Mouse (Mus musculus) left cerebral cortex, postnatal 4 days (tissue): ENCODE results near the gene Map3k14. TPM values are rescaled to one million over a fixed set of nuclear protein-coding genes. Genes with fewer than 3 reads are reported as not detected.

Experiments
- DNase-seq: peaks from one replicate; pipeline ENCODE4 v3.0.0-alpha.2; 2022
- intact Hi-C: fragments of 180-260 bp; cut with DNase I; formaldehyde crosslinking; loops from one replicate; pipeline ENCODE4 v1.15.1; 2025
- total RNA-seq, 2 experiments: library from RNA; stranded (reverse); gene quantifications; 2 replicates each; pipeline ENCODE4 v1.2.3; 2021

Map3k14 gene
- total RNA-seq, 2 experiments from 2014 or later, result 3.7 to 4.3 TPM

- DNase-seq, result no peak
- intact Hi-C loops, result no loop called here
Observed at GRCm38 (mm10) chr11:103276450-103276849, 9.2 kb upstream of the Map3k14 start.

DNA sequence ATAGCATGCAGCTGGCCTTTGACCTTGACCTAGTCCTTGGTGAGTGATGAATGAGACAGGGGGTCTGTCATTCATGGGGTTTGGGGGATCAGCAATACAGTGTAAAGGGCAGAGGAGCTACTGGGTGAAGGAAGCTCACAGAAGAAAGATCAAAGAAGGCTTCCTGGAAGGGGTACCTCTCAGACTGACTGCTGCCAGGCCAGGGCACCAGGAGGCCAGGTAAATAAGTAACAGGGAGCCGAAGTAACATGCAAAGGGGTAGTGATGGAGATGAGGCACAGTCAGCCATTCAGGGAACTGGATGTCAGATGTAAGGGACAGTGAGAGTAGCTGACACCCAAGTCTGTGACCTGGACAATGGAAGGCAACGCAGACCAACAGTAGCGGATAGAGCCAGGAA is 5.6 kb upstream of the Map3k14 start:
- intact Hi-C loops, result no loop called here
- DNase-seq, result no peak

GRCm38 (mm10) chr11:103271979-103272378 is 4.7 kb upstream of the Map3k14 start:
- no peak for DNase-seq
- intact Hi-C loops, result no loop called here

DNA sequence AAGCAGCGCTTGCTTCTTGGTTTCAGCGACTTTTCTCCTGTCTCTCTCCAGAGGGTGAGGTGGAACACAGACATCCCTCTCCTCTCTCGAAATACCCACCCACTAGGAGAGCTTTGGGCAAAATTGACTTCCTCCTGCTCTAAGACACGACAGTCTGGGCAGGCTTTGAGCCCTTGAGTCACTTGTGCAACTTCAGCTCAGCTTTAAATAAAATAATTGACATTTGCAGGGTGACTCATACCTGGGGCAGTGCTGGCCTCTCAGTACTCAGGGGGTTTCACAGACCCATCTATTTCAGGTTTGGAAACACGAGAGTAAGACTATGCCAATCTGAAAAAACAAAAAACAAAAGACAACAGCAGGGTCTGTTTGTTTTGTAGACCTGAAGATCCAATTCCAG is 2.2 kb upstream of the Map3k14 start:
- intact Hi-C loops, result loop anchor here (10.0 kb wide), 1 partner anchor 55 kb away; no protein-coding TSS in a partner anchor
- DNase-seq, result no peak

GRCm38 (mm10) chr11:103268905-103269304 is 1.6 kb upstream of the Map3k14 start:
- peak; percentile 57 for DNase-seq
- intact Hi-C loops, result loop anchor here (10.0 kb wide), 1 partner anchor 56 kb away; no protein-coding TSS in a partner anchor

DNA sequence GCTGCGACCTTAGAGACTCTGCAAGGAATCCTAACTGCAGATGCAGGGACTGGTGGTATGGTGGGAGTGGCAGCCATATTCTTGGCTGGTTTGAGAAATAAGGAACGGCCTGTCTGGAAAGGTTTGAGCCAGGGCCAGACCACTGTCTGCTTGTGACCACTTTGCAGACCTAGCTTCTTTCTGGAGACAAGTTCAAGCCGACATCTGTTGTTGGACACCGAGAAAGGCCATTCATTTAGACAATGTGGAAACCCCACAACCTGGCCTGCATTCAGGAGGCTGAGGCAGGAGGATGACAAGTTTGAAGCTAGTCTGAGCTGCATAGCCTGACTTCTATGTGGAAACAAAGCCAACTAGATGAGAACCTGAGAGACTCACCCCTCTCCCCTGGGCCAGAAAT is 1.1 kb upstream of the Map3k14 start:
- intact Hi-C loops, result loop anchor here (10.0 kb wide), 1 partner anchor 56 kb away; no protein-coding TSS in a partner anchor
- no peak for DNase-seq

- DNase-seq, result no peak
- intact Hi-C loops, result loop anchor here (10.0 kb wide), 1 partner anchor 58 kb away; no protein-coding TSS in a partner anchor
Observed at GRCm38 (mm10) chr11:103266729-103267345, 435 bp downstream of the Map3k14 start.

DNA sequence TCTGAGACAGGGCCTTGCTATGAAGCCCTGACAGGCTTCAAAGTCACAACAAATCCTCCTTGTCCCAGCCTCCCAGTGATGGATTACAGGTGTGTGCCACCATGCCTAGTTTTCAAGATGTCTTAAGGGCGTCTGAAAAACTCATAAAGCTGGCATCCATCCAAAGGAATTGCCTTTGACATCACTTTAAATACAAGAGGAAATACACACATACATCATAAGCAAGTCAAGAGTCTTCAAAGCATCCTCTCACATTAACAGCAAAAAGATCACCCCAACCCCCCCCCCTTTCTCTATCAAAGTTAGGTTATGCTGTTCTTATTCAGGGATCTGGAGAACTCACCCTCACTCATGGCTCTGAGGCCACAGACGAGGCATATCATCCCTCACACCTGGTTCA is 1.4 kb downstream of the Map3k14 start:
- intact Hi-C loops, result loop anchor here (10.0 kb wide), 1 partner anchor 59 kb away; no protein-coding TSS in a partner anchor
- no peak for DNase-seq

DNA sequence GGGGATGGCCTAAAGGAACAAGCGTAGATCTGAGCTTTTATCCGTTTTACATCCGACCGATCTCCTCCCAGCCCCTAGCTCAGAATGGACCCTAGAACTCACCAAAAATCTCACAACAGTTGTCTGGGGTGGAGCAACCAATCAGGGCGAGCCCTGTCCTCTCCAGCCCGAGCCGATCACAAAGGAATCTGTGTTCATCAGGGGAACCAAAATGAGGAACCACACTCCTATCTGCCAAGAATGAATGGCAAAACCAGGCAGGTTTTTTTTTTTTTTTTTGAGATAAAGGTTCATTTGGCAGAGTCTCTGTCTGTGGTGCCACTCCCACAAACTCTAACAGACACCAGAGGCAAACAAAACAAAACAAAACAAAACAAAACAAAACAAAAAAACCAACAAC is 2.1 kb downstream of the Map3k14 start:
- intact Hi-C loops, result loop anchor here (10.0 kb wide), 1 partner anchor 60 kb away; no protein-coding TSS in a partner anchor
- no peak for DNase-seq

DNA sequence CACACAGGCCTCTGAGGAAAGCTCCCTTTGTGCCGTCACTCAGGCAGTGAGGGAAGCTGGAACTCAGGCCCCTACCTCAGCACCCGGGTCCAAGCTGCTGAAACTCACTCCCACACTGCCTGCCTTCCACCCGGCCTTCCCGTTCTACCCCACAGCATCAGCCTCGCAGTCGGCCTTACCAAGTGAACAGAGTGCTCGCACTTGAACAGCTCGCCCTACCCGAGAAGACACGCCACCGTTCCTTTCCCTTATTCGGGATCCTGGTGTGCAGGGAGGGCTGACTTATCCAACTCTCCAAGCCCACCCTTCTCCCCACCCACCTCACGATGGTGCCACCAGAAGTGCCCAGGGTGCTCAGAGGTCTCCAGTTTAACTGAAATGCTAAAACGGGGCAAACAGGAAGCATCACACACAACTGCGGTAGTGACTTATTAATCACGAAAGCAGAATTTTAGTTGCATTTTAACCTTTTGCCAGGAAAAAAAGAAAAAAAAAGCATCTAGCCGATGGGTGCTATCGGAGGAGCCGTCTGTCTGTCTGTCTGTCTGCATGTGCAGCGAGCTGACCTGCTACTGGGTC is 2.8 kb downstream of the Map3k14 start:
- no peak for DNase-seq
- intact Hi-C loops, result loop anchor here (10.0 kb wide), 1 partner anchor 60 kb away; no protein-coding TSS in a partner anchor

GRCm38 (mm10) chr11:103263551-103263950 is 3.7 kb downstream of the Map3k14 start:
- intact Hi-C loops, result loop anchor here (10.0 kb wide), 1 partner anchor 61 kb away; no protein-coding TSS in a partner anchor

DNA sequence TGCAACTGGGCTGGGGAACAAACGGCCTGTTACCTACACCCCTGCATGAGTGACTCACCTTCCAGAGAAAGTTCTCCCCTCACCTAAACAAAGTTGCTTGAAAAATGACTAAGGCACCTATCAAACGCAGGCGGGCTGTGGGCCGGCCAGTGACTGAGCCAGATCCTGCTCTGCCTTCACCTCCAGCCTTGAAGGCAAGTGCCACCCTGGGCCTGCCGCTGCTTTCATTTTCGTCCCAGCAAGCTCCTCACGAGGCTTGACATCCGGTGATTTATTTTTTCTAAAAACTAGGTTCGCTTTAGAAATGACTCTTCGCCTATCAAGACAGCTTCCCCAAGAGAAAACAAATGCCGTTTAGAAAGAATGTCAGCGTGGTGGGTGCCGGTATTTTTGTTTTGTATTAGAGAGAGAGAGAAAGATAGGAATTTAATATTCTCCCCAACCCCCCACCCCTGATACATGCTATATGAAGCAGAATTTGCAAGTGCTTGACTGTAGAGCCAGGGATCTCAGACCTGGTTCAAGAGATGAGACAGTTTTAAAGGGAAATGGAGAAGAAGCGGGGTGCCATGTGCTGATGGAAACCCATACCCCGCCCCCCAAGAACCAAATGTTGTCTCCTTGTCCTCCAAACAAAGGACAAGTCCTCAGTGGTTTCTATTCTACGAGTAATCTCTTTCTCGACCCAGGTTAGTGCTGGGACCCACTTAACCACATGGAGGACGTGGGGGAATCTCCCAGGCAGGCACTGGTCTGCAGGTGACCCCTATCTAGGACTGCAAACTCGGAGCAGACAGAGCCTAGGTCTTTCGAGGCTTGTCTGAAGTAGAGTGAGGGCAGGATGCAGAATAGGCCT is 4.6 kb downstream of the Map3k14 start:
- DNase-seq, result no peak
- intact Hi-C loops, result loop anchor here (10.0 kb wide), 1 partner anchor 62 kb away; no protein-coding TSS in a partner anchor

More at GRCm38 (mm10) chr11:103263551-103263950, 3.7 kb downstream of the Map3k14 start:
- no peak for DNase-seq

- intact Hi-C loops, result loop anchor here (10.0 kb wide), 1 partner anchor 63 kb away; no protein-coding TSS in a partner anchor
- DNase-seq, result no peak
Observed at GRCm38 (mm10) chr11:103261671-103262411, 5.4 kb downstream of the Map3k14 start.

DNA sequence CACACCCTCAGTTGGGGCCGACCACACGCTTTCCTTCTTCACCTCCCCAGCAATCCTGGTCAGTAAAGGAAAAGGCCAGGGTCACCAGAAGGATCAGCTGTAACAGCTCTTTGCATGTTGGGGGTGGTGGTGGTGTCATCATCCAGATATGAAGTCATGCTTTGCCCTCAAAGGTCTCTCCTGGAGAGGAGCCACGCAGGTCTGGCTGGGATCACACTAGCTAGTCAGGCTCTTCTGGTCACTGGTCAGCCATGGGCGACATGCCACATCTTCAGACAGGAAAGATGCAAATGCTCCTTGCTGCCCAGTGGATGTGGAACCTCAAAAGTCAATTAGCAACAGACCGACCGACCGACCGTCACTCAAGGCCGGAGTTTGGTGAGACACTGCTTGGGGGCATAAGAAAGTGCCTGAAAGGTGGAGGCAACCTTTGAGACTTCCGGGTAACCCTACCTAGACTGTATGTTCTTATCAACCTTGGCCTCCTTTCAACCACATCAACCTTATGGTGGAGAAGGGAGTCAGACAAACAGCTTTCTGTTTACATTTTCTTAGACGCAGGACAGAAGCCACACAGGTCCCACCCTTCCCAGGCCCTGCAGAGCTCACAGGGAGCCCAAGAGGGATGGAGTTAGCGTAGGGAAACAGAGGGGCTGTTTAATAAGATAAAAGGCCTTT is 6.6 kb downstream of the Map3k14 start:
- intact Hi-C loops, result loop anchor here (10.0 kb wide), 1 partner anchor 64 kb away; no protein-coding TSS in a partner anchor
- no peak for DNase-seq

DNA sequence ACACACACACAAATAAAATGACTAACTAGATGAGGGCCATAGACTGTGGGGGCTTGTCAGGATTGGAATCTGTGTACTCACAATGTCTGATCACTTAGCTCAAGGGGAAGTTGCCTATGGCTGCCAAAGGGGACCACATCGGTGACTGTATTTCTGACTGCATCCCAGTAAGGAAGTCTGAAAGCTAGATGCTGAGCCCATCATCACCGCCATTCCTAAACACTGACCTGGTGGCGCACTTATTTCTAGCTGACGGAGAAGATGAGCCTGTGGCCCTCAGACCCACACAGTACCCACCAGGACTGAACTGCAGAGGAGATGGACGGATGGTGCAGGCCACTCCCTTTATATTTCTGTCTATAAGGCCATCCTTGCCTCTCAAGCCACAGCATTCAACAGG is 7.2 kb downstream of the Map3k14 start:
- no peak for DNase-seq
- intact Hi-C loops, result loop anchor here (10.0 kb wide), 1 partner anchor 65 kb away; no protein-coding TSS in a partner anchor

GRCm38 (mm10) chr11:103257938-103258481 is 9.3 kb downstream of the Map3k14 start:
- no peak for DNase-seq
- intact Hi-C loops, result no loop called here

DNA sequence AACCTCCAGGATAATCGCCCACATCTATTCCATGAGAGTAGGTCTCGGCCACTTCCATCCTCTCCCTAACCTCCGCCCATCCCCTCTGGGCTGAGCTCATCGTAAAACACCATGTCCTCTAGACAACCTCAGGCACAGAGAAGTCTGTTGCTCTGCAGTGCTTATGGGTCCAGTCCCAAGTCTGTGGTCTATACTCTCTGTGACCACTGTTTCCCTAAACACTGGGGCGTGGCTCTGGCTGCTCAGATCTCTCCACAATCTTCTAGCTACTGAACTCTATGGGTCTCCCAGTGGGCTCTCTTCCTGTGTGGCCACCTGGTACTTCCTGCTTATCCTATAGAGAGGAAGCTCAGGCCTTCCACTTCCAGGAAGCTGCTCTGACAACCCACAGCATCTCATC is 13.7 kb downstream of the Map3k14 start:
- DNase-seq, result no peak
- intact Hi-C loops, result no loop called here

DNA sequence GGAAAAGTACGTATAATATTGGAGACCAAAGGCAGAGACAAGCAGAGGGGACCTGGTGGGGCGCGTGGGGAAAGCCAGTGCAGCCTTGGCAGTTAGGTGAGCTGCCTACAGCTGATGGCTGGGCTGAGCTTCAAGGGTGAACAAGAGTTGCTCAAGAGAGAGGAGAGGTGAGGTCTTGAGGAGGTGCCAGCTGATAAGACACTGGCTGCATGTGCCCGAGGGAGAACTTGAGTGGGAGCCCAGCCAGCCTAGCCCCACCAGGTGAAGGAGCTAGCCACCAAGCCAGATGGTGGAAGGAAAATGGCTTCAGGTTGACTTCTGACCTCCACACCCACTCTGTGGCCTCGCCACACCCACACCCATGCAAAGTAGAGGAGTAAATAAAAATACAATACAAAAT is 14.9 kb downstream of the Map3k14 start:
- intact Hi-C loops, result no loop called here
- no peak for DNase-seq

- DNase-seq, result no peak
- intact Hi-C loops, result no loop called here
Observed at GRCm38 (mm10) chr11:103250324-103250723, 16.9 kb downstream of the Map3k14 start.
